Mouse (Mus musculus): ENCODE data around the gene Kdelc2. TPM values are rescaled to one million over a fixed set of nuclear protein-coding genes. Genes with fewer than 3 reads are reported as not detected.

Kdelc2 gene
- polyA plus RNA-seq, 1 experiment from 2014 or later: 2.7 TPM

DNA sequence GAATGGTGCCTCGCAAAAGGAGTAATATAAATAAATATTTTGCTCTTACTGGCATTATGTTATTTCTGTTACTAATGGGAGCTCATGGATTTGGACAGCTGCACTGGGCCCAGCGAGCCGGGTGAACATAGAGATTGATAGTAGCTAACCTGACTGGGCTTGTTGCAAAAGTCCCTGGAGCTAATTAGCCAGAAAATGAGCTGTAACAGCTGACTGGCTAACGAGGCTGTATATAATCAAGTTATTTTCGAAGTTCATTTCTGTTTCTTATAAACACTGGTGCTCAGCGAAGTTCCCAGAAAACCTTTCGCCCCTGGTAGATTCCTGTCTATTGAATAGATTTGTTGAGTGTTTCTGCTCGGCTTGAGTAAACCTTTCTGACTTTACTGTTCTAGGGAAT lies 19.2 kb downstream of the Kdelc2 start:
- 82% methylated on average over 8 of the region's 8 CpGs for WGBS (ENCODE audit: insufficient replicate concordance)
- no peak for ATAC-seq
- H3K4me2 ChIP-seq (ENCODE audit: low read depth, low read length): no peak overlapping the region

DNA sequence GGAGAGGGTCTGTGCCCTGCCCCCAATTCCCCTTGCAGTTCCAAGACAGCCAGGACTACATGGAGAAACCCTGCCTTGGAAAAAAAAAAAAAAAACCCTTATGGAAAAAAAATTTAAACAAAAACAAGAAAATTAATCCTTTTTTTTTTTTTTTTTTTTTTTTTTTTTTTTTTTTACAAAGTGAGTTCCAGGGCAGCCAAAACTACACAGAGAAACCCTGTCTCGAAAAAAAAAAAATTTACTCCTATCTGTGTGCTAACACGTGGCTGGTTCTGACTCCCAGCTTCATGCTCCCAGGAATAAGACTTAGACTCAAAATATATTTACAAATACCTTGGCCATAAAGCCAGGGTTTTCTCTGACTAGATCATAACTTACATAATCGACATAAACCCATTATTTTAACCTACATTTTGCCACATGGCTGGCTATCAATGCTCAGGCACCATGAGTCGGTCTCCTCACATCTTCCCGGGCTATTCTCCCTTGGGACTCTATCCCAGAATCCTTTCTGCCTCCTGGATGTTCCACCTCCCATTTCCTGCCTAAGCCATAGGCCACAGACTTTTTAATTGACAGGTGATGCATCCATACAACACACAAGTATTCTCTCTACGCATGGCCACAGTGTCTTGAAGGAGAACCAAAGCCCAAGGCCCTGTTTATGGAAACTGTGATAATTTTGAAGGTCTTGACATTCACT lies 20.4 kb downstream of the Kdelc2 start:
- no peak for TF ChIP-seq EP300 (IDR thresholded peaks at IDR 0.05; ENCODE audit: low read depth)
- TF ChIP-seq CTCF (IDR thresholded peaks at IDR 0.05; ENCODE audit: low read depth): no peak
- ATAC-seq (no peak), DNase-seq (no peak)
- Histone ChIP-seq H3K27me3 (ENCODE audit: insufficient read depth, low read length) (no peaks in the 10 kb centered on the region), H3K4me3 (ENCODE audit: low read depth, low read length) (no peak overlapping the region), H3K9ac (replicated peaks) (no peak overlapping the region), H3K36me3 (replicated peaks; ENCODE audit: insufficient read depth, low read length) (no peaks in the 10 kb centered on the region), H3K4me2 (ENCODE audit: low read depth, low read length) (no peak overlapping the region), H3K9me3 (ENCODE audit: low read length) (no peaks in the 10 kb centered on the region), H3K4me1 (ENCODE audit: insufficient read depth) (peaks cover 6% of the 10 kb centered on the region; the same call in 1 of the 2 replicates), H3K27ac (ENCODE audit: low read depth) (no peak overlapping the region)
- WGBS (ENCODE audit: insufficient replicate concordance): 65% methylated on average over 6 of the region's 6 CpGs

More for the DNA sequence above, 19.2 kb downstream of the Kdelc2 start:
- Histone ChIP-seq H3K9ac (replicated peaks) (no peak overlapping the region), H3K27me3 (ENCODE audit: insufficient read depth, low read length) (no peaks in the 10 kb centered on the region), H3K27ac (ENCODE audit: low read depth) (no peak overlapping the region), H3K4me1 (ENCODE audit: insufficient read depth) (peaks cover 6% of the 10 kb centered on the region; the same call in 1 of the 2 replicates), H3K9me3 (ENCODE audit: low read length) (no peaks in the 10 kb centered on the region), H3K36me3 (replicated peaks; ENCODE audit: insufficient read depth, low read length) (no peaks in the 10 kb centered on the region), H3K4me3 (ENCODE audit: low read depth, low read length) (no peak overlapping the region)
- TF ChIP-seq EP300 (IDR thresholded peaks at IDR 0.05; ENCODE audit: low read depth) (no peak), CTCF (IDR thresholded peaks at IDR 0.05; ENCODE audit: low read depth) (no peak)
- no peak for DNase-seq

DNA sequence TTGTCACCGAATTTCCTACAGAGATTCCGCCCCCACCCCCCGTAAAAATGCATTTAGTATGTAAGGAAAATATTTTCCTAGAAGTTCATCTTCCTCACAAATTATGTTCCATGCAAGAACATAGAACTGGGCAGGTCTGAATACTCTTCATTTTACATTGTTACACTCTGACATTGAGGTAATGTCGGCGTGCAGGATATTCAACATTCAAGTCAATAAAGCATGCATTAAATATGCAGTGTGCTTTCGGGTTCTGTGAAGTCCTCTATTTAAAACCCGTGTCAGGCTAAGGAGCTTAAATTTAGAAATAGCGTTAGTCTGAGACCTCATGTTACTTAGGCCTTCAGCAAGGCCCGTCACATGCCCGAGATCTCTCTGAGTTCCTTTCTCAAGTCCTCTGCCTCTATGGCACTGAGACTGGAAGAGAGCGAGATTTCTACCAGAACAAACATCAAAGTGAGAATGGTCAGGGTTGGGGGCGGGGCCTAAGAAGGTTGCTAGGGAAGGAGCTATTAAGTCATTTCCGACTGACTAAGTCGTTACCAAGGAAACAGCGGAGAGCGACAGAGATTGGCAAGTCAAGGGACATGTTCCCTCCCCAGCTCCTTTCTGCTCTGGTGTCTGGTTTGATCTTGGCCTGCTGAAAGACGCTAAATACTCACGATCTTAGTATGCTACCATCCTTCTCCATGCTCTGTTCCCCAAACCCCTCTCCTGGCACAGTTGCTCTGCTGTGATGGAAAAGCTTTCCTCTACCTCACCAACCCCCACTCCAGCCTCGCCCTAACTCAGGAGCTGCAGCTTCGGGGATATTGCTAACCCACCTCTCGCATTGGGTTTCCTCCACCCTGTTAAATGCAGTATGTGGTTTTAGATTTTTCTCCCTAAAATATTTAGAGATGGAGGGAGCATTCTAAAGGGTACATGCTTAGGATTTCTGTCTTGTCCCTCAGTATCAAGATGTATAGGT lies 21.2 kb downstream of the Kdelc2 start:
- 27% methylated on average over 21 of the region's 21 CpGs for WGBS (ENCODE audit: insufficient replicate concordance)
- H3K9ac ChIP-seq (replicated peaks): no peak overlapping the region
- ATAC-seq: peak; percentile 75

DNA sequence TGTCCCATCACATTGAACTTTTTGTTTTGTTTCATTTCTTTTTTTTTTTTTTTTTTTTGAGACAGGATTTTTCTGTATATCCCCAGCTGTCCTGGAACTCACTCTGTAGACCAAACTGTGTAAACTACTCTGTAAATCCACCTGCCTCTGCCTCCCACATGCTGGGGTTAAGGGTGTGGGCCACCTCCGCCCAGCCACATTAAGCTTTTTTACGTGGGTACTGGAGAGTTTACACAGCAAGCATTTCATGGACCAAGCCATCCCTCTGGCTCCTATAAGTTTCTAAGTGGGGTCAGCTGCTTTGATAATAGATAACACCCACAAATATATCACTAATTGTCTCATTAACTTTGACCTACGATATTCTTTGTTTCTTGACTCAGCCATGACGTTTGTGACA lies 24.7 kb downstream of the Kdelc2 start:
- no peak for TF ChIP-seq CTCF (IDR thresholded peaks at IDR 0.05; ENCODE audit: low read depth)
- no peak for TF ChIP-seq EP300 (IDR thresholded peaks at IDR 0.05; ENCODE audit: low read depth)
- ATAC-seq (no peak), DNase-seq (no peak)
- Histone ChIP-seq H3K27ac (ENCODE audit: low read depth) (no peak overlapping the region), H3K4me3 (ENCODE audit: low read depth, low read length) (no peak overlapping the region), H3K9ac (replicated peaks) (no peak overlapping the region), H3K4me1 (ENCODE audit: insufficient read depth) (peaks cover 6% of the 10 kb centered on the region; the same call in 1 of the 2 replicates), H3K36me3 (replicated peaks; ENCODE audit: insufficient read depth, low read length) (no peaks in the 10 kb centered on the region), H3K9me3 (ENCODE audit: low read length) (no peaks in the 10 kb centered on the region), H3K27me3 (ENCODE audit: insufficient read depth, low read length) (no peaks in the 10 kb centered on the region), H3K4me2 (ENCODE audit: low read depth, low read length) (no peak overlapping the region)
- 71% methylated on average over 4 of the region's 4 CpGs for WGBS (ENCODE audit: insufficient replicate concordance)

More for the DNA sequence above, 21.2 kb downstream of the Kdelc2 start:
- H3K4me1 ChIP-seq (ENCODE audit: insufficient read depth): peaks cover 6% of the 10 kb centered on the region; the same call in 1 of the 2 replicates
- peak overlapping the region; percentile 66 for H3K4me2 ChIP-seq (ENCODE audit: low read depth, low read length)
- no peaks in the 10 kb centered on the region for H3K27me3 ChIP-seq (ENCODE audit: insufficient read depth, low read length)
- H3K4me3 ChIP-seq (ENCODE audit: low read depth, low read length): peak overlapping the region; percentile 31
- TF ChIP-seq EP300 (IDR thresholded peaks at IDR 0.05; ENCODE audit: low read depth) (no peak), CTCF (IDR thresholded peaks at IDR 0.05; ENCODE audit: low read depth) (no peak)
- H3K9me3 ChIP-seq (ENCODE audit: low read length): no peaks in the 10 kb centered on the region
- no peaks in the 10 kb centered on the region for H3K36me3 ChIP-seq (replicated peaks; ENCODE audit: insufficient read depth, low read length)
- no peak overlapping the region for H3K27ac ChIP-seq (ENCODE audit: low read depth)
- DNase-seq: peak; percentile 73

DNA sequence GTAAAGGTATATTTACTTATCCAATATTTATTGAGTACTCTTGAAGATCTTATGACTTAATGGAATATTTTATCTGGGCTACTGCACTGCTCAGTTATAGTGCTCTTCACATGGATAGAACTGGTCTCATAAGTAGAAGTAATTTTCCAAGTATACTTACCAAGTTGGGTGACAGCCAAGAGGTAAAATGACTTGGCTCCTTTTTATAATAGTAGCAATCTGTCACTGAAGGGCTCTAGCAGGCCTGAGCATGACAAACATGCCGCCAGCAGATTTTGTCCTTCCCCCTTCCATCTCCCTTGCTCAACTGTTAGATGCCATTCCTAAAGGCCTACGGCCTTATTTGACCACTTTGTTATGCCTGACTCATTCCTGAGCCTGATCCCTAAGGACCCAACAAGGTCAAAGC lies 25.1 kb downstream of the Kdelc2 start:
- Histone ChIP-seq H3K4me1 (ENCODE audit: insufficient read depth) (peaks cover 6% of the 10 kb centered on the region; the same call in 1 of the 2 replicates), H3K4me2 (ENCODE audit: low read depth, low read length) (no peak overlapping the region), H3K27me3 (ENCODE audit: insufficient read depth, low read length) (no peaks in the 10 kb centered on the region), H3K4me3 (ENCODE audit: low read depth, low read length) (no peak overlapping the region), H3K27ac (ENCODE audit: low read depth) (no peak overlapping the region), H3K9ac (replicated peaks) (no peak overlapping the region), H3K9me3 (ENCODE audit: low read length) (no peaks in the 10 kb centered on the region), H3K36me3 (replicated peaks; ENCODE audit: insufficient read depth, low read length) (no peaks in the 10 kb centered on the region)
- DNase-seq: no peak
- WGBS (ENCODE audit: insufficient replicate concordance): 78% methylated on average over 2 of the region's 2 CpGs
- ATAC-seq: no peak
- TF ChIP-seq EP300 (IDR thresholded peaks at IDR 0.05; ENCODE audit: low read depth): no peak
- no peak for TF ChIP-seq CTCF (IDR thresholded peaks at IDR 0.05; ENCODE audit: low read depth)

DNA sequence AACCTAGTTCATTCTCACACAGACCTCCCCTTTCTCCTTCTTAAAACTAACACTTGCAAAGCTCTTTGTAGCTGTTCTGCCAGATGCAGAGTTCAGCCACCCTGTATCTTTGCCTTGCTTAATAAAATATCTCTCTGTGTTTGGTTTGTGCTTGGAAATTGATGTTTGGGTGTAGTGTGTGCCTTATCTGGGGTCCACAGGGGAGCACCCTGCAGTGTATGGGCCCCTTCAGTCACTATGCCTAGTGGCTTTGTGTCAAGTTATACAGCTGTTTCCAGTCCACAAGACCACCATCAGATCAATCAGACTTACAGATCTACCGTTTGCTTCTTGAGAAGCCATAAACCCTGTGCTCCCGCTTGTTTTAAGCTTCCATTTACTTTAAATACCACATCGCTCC lies 25.6 kb downstream of the Kdelc2 start:
- H3K4me1 ChIP-seq (ENCODE audit: insufficient read depth): peaks cover 6% of the 10 kb centered on the region; the same call in 1 of the 2 replicates

More for the DNA sequence above, 25.6 kb downstream of the Kdelc2 start:
- Histone ChIP-seq H3K9ac (replicated peaks) (no peak overlapping the region), H3K4me2 (ENCODE audit: low read depth, low read length) (no peak overlapping the region), H3K36me3 (replicated peaks; ENCODE audit: insufficient read depth, low read length) (no peaks in the 10 kb centered on the region), H3K27ac (ENCODE audit: low read depth) (no peak overlapping the region), H3K27me3 (ENCODE audit: insufficient read depth, low read length) (no peaks in the 10 kb centered on the region), H3K9me3 (ENCODE audit: low read length) (no peaks in the 10 kb centered on the region), H3K4me3 (ENCODE audit: low read depth, low read length) (no peak overlapping the region)
- DNase-seq (no peak), ATAC-seq (0 out of 2 replicates have a peak, but pooled peaks have one; percentile 45)
- WGBS (ENCODE audit: insufficient replicate concordance): 64% methylated on average over 3 of the region's 3 CpGs
- TF ChIP-seq EP300 (IDR thresholded peaks at IDR 0.05; ENCODE audit: low read depth): no peak
- TF ChIP-seq CTCF (IDR thresholded peaks at IDR 0.05; ENCODE audit: low read depth): no peak
